ENCODE assay signal across 13 mouse cellular contexts in the genomic region with DNA sequence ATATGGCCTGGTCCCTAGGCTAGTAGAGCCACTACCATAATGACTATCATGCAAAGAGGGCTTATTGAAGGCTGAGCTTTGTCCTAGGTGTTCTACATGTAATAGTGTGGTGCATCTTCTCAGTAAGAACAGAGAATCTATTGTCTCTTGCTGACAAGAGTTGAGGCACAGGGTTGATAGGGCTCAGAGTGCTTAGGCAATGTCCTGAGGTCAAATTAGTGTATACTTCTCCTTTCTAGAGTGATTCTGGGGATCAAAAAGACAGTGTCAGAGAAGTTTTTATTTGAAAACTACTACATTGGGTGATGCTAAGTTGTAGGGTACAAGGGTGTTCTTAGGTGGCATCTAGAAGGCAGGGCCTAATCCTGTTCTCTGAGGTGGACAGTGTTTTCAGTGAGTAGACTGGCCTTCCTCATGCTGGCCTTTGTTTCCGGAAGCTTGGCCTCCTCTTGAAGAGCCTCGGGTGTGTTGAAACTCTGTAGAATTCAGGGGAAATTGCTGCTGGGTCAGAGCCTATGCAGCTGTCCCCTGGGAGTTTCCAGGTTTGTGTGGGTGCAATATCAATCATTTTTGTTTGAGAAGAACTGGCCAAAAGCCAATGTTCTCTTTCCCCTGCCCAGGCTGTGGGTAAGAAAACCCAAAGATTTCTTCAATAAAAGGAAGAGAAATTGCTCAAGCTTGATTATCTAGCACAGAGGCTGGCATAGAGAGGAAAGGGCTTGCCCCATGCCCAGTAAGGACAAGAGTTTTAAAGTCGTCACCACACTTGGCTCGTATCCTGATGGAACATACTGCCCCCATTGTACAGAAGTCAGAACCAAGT.
DNase-seq lines count a peak whose midpoint lies in the region; ATAC-seq and TF ChIP-seq lines count a peak whose summit lies in the region.
"Had no signal": no experiment of that assay in that cellular context is flagged by ENCODE, and none has a peak within 500 bp of the region (broad histone marks: within the 10 kb centered on the region; RNA-seq: fewer than 3 reads in every experiment).

No protein-coding gene starts in this region.

- ATAC-seq in megakaryocyte, adult 5-6 weeks (ENCODE audit: poor library complexity, severe bottlenecking), result peak; percentile 65
- no peak for ATAC-seq in midbrain, embryonic 16.5 days

- no peak for TF ChIP-seq POLR2A in CH12.LX (IDR thresholded peaks at IDR 0.05; ENCODE audit: low read depth, low read length)
- TF ChIP-seq POLR2A in bone marrow macrophage, adult 2 months (IDR thresholded peaks at IDR 0.05; ENCODE audit: borderline replicate concordance, low read depth, low read length), result no peak

- H3K9ac ChIP-seq in CH12.LX (ENCODE audit: insufficient read depth, low read depth), result no peak overlapping the region
- no peak overlapping the region for H3K9ac ChIP-seq in midbrain, embryonic 16.5 days (ENCODE audit: low read depth, low read length)
- H3K9ac ChIP-seq: hindbrain, embryonic 13.5 days; limb, embryonic 15.5 days; neural tube, embryonic 12.5 days had no signal

- peak overlapping the region; percentile 10; the same call in 1 of the 2 replicates for H3K4me2 ChIP-seq in CH12.LX (ENCODE audit: insufficient read depth, low read depth, poor library complexity, severe bottlenecking)
- H3K4me2 ChIP-seq in midbrain, embryonic 16.5 days (ENCODE audit: low read length), result no peak overlapping the region
- H3K4me2 ChIP-seq: hindbrain, embryonic 13.5 days; limb, embryonic 15.5 days; neural tube, embryonic 12.5 days had no signal

- no peaks in the 10 kb centered on the region for H3K79me2 ChIP-seq in CH12.LX (replicated peaks; ENCODE audit: control insufficient read depth, extremely low read depth, insufficient read depth, poor library complexity, severe bottlenecking)

- no peak for TF ChIP-seq CTCF in CH12.LX (conservative IDR thresholded peaks at IDR 0.05 in 1 of 2, IDR thresholded peaks at IDR 0.05 in 1 of 2; ENCODE audit: low read depth in 2 of 2, low read length in 2 of 2)
- TF ChIP-seq CTCF in bone marrow macrophage, adult 2 months (IDR thresholded peaks at IDR 0.05; ENCODE audit: low read depth, low read length), result no peak

- no peaks in the 10 kb centered on the region for H3K36me3 ChIP-seq in CH12.LX (replicated peaks in 1 of 2; ENCODE audit: control insufficient read depth in 1 of 2, insufficient read depth in 1 of 2, low read length in 1 of 2)
- H3K36me3 ChIP-seq in midbrain, embryonic 16.5 days (ENCODE audit: control insufficient read depth, insufficient read depth, low read length), result no peaks in the 10 kb centered on the region
- H3K36me3 ChIP-seq: G1E; hindbrain, embryonic 13.5 days; limb, embryonic 15.5 days; neural tube, embryonic 12.5 days had no signal

- DNase-seq in layer of hippocampus, adult 11-12 months (ENCODE audit: low spot score), result peak; percentile 16
- no peak for DNase-seq in layer of hippocampus, postnatal 10 days (ENCODE audit: low spot score in 2 of 2)
- peak; percentile 46 for DNase-seq in CH12.LX (ENCODE audit: extremely low read depth)
- DNase-seq in c-Kit-positive CD71-positive TER-119-positive erythroid progenitor cells, embryonic 14.5 days (ENCODE audit: low spot score), result no peak
- DNase-seq in frontal cortex, postnatal 10 days (ENCODE audit: low spot score in 2 of 2), result no peak
- DNase-seq: kidney, postnatal 4 days had no signal

- peak overlapping the region; percentile 69 for H3K27ac ChIP-seq in CH12.LX (ENCODE audit: insufficient read depth, low read depth)
- H3K27ac ChIP-seq in bone marrow macrophage, adult 2 months (ENCODE audit: insufficient read depth, low read depth, low read length), result peak overlapping the region; percentile 90
- no peak overlapping the region for H3K27ac ChIP-seq in midbrain, embryonic 16.5 days (ENCODE audit: low read length)
- H3K27ac ChIP-seq: hindbrain, embryonic 13.5 days; limb, embryonic 15.5 days; neural tube, embryonic 12.5 days had no signal

- H3K9me3 ChIP-seq in CH12.LX (replicated peaks; ENCODE audit: low read length), result no peaks in the 10 kb centered on the region
- H3K9me3 ChIP-seq in midbrain, embryonic 16.5 days (replicated peaks; ENCODE audit: control insufficient read depth, low read length, poor library complexity, severe bottlenecking), result no peaks in the 10 kb centered on the region
- H3K9me3 ChIP-seq: hindbrain, embryonic 13.5 days; limb, embryonic 15.5 days; neural tube, embryonic 12.5 days had no signal

- H3K27me3 ChIP-seq in CH12.LX (replicated peaks), result no peaks in the 10 kb centered on the region
- H3K27me3 ChIP-seq in midbrain, embryonic 16.5 days (ENCODE audit: control insufficient read depth, insufficient read depth, low read depth, low read length), result no peaks in the 10 kb centered on the region
- H3K27me3 ChIP-seq: hindbrain, embryonic 13.5 days; limb, embryonic 15.5 days; neural tube, embryonic 12.5 days had no signal

- TF ChIP-seq RAD21 in CH12.LX (IDR thresholded peaks at IDR 0.05; ENCODE audit: low read depth, low read length), result no peak

- 85% methylated on average over 4 of the region's 4 CpGs for WGBS in midbrain, embryonic 16.5 days

- dilution Hi-C loops in CH12.LX (cut with MboI; ENCODE audit: extremely low pct_ligation_motif_present, extremely low pct_unique_long_range_greater_than_20kb, low sequenced_read_pairs), result no loop called here

- no peak overlapping the region for H3K4me3 ChIP-seq in CH12.LX (replicated peaks in 1 of 3; ENCODE audit: low read depth in 2 of 3, low read length in 2 of 3, poor library complexity in 1 of 3)
- H3K4me3 ChIP-seq in bone marrow macrophage, adult 2 months (ENCODE audit: insufficient read depth, low read length), result no peak overlapping the region
- H3K4me3 ChIP-seq in midbrain, embryonic 16.5 days (ENCODE audit: low read depth, low read length), result no peak overlapping the region
- H3K4me3 ChIP-seq: hindbrain, embryonic 13.5 days; limb, embryonic 15.5 days; neural tube, embryonic 12.5 days had no signal

- peaks cover 32 to 51% of the 10 kb centered on the region in 2 experiments for H3K4me1 ChIP-seq in CH12.LX (ENCODE audit: control insufficient read depth in 1 of 2, insufficient read depth in 2 of 2)
- peaks cover 49% of the 10 kb centered on the region for H3K4me1 ChIP-seq in bone marrow macrophage, adult 2 months (ENCODE audit: control insufficient read depth, insufficient read depth, low read length)
- H3K4me1 ChIP-seq in midbrain, embryonic 16.5 days (ENCODE audit: control insufficient read depth, insufficient read depth, low read length), result 0 out of 2 replicates have a peak, but pooled peaks cover 2% of the 10 kb centered on the region
- H3K4me1 ChIP-seq: neural tube, embryonic 12.5 days had no signal

- TF ChIP-seq EP300 in CH12.LX (IDR thresholded peaks at IDR 0.05; ENCODE audit: low read length), result peak; percentile 48

- in situ Hi-C loops in CH12.LX (cut with MboI; ENCODE audit: low pct_ligation_motif_present, low pct_unique_long_range_greater_than_20kb, low sequenced_read_pairs), result no loop called here

TF ChIP-seq in CH12.LX, 34 proteins besides CTCF, POLR2A, EP300 and RAD21:
- TF ChIP-seq MXI1 (IDR thresholded peaks at IDR 0.05; ENCODE audit: low read depth, low read length) (no peak), TCF12 (IDR thresholded peaks at IDR 0.05; ENCODE audit: low read depth, low read length) (peak; percentile 26; the same call in 1 of the 2 replicates), ELF1 (IDR thresholded peaks at IDR 0.05; ENCODE audit: low read depth, low read length) (peak; percentile 81), NRF1 (IDR thresholded peaks at IDR 0.05; ENCODE audit: low read depth, low read length) (no peak), NELFE (IDR thresholded peaks at IDR 0.05; ENCODE audit: low read depth, low read length) (no peak), POLR2AphosphoS2 (IDR thresholded peaks at IDR 0.05; ENCODE audit: low read depth, low read length) (no peak), TBP (conservative IDR thresholded peaks at IDR 0.05; ENCODE audit: low read depth, low read length) (0 out of 2 replicates have a peak, but pooled peaks have one; percentile 20), USF2 (conservative IDR thresholded peaks at IDR 0.05; ENCODE audit: low read depth, low read length) (no peak), PAX5 (IDR thresholded peaks at IDR 0.05; ENCODE audit: low read length) (no peak), JUN (IDR thresholded peaks at IDR 0.05; ENCODE audit: insufficient read depth, low read depth, low read length) (no peak), HCFC1 (IDR thresholded peaks at IDR 0.05; ENCODE audit: low read depth, low read length) (peak; percentile 28; the same call in 1 of the 2 replicates), SMC3 (IDR thresholded peaks at IDR 0.05; ENCODE audit: low read depth, low read length) (no peak; the same call in 1 of the 2 replicates), JUND (conservative IDR thresholded peaks at IDR 0.05; ENCODE audit: low read depth, low read length) (no peak), ZKSCAN1 (IDR thresholded peaks at IDR 0.05; ENCODE audit: borderline replicate concordance, low read depth, low read length) (no peak), BHLHE40 (IDR thresholded peaks at IDR 0.05; ENCODE audit: low read depth, low read length) (peak; percentile 34; the same call in 1 of the 2 replicates), MEF2A (IDR thresholded peaks at IDR 0.05; ENCODE audit: borderline replicate concordance, low read depth, low read length) (no peak), USF1 (IDR thresholded peaks at IDR 0.05; ENCODE audit: low read depth, low read length) (no peak), MAZ (IDR thresholded peaks at IDR 0.05; ENCODE audit: low read depth, low read length) (no peak), IRF4 (IDR thresholded peaks at IDR 0.05; ENCODE audit: low read depth, low read length) (peak; percentile 72)

Comparison
In these comparisons a context has a peak if more than half of its experiments do, and no peak if none do; other contexts are left out.
1. DNase-seq: peak in layer of hippocampus, adult 11-12 months (single experiment) and CH12.LX (single experiment); none in layer of hippocampus, postnatal 10 days (0 of 2), c-Kit-positive CD71-positive TER-119-positive erythroid progenitor cells, embryonic 14.5 days (single experiment) and frontal cortex, postnatal 10 days (0 of 2).